Mouse (Mus musculus) heart, embryonic 10.5 days (tissue): Measurements from ENCODE around the gene Fam110a. TPM values are rescaled to one million over a fixed set of nuclear protein-coding genes. Genes with fewer than 3 reads are reported as not detected.
A peak's percentile ranks its signal among the peaks of the same experiment; 100 is the strongest.

Experiments used
- DNase-seq: peaks from one replicate; pipeline ENCODE4 v3.0.0-alpha.2; 2017; ENCODE audit warnings: low spot score
- H3K27ac ChIP-seq: fragments of 300-500 bp; sonication (generic); 2 replicates; pipeline ENCODE4 v1.5.1; 2016; ENCODE audit warnings: mild to moderate bottlenecking
- H3K27me3 ChIP-seq: fragments of 300-500 bp; sonication (generic); 2 replicates; pipeline ENCODE4 v1.6.1; 2016; ENCODE audit warnings: mild to moderate bottlenecking; ENCODE audit not compliant: poor library complexity, insufficient read depth, severe bottlenecking
- H3K36me3 ChIP-seq: fragments of 300-500 bp; sonication (generic); 2 replicates; pipeline ENCODE4 v1.6.1; 2016; ENCODE audit warnings: mild to moderate bottlenecking, moderate library complexity
- H3K4me1 ChIP-seq: fragments of 300-500 bp; sonication (generic); 2 replicates; pipeline ENCODE4 v1.6.1; 2016; ENCODE audit warnings: mild to moderate bottlenecking
- H3K4me3 ChIP-seq: fragments of 300-500 bp; sonication (generic); 2 replicates; pipeline ENCODE4 v1.5.1; 2016; ENCODE audit warnings: mild to moderate bottlenecking, moderate library complexity
- H3K9me3 ChIP-seq: fragments of 300-500 bp; sonication (generic); 2 replicates; pipeline ENCODE4 v1.6.1; 2016; ENCODE audit warnings: mild to moderate bottlenecking, moderate library complexity
- WGBS: fragments of 180-500 bp; shearing (Covaris S2); methylation state at CpG from one replicate; pipeline ENCODE4 v1.1.7; 2016; 5-methylcytosine and 5-hydroxymethylcytosine counted together
- polyA plus RNA-seq: library from polyadenylated mRNA; unstranded; fragments of >200 nt; fragmentation: Nextera tagmentation; extraction: Ambion mirVana; gene quantifications from 2 replicates; pipeline ENCODE4 v1.2.1, GENCODE M21; 2016

The Fam110a gene
- polyA plus RNA-seq, 1 experiment from 2014 or later, result 16.3 TPM

DNA sequence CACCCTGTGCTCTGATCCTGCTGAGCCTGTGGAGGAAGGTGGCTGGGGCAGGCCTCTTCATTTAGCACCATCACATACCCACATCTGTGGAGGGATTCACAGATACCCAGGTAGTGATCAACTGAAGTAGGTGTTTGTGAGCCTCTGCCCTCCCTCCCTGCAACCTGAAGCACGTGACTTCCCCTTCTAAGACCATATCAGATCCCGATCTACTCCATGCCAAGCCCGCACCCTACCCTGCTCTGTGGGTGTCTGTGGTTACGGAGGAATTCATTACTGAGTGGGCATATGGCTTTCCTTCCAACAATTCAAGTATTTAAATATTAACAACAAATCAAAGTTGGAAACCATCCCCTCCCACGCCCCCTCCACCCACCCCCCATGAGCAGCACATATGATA lies 16.7 kb downstream of the Fam110a start:
- Histone ChIP-seq H3K36me3 (no peaks in the 10 kb centered on the region), H3K4me1 (peaks cover 68% of the 10 kb centered on the region), H3K9me3 (no peaks in the 10 kb centered on the region), H3K27me3 (peaks cover 40% of the 10 kb centered on the region), H3K27ac (peak overlapping the region; percentile 69), H3K4me3 (no peak overlapping the region)
- no peak for DNase-seq
- WGBS, result 80% methylated on average over 5 of the region's 5 CpGs

DNA sequence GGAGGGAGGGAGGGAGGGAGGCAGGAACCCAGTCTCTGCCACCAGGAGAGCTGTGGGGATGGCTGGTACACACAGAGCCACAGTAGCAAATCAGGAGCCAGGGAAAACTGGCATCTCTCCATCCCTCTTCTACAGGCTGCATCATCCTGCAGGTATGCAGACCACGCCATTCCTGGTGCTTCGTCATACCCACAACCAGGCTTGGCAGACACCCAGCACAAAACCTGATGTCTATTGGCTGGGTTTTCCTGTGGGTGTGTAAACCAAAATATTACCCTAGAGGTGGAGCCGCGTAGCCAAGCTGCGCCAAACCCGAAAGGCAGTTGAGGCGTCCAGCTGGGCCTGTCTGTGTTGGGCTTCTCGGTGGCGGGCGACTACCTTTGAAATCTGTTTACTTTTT lies 17.5 kb downstream of the Fam110a start:
- 66% methylated on average over 10 of the region's 10 CpGs for WGBS
- Histone ChIP-seq H3K4me1 (peaks cover 67% of the 10 kb centered on the region), H3K36me3 (no peaks in the 10 kb centered on the region), H3K9me3 (no peaks in the 10 kb centered on the region), H3K4me3 (no peak overlapping the region), H3K27me3 (peaks cover 32% of the 10 kb centered on the region), H3K27ac (no peak overlapping the region)
- peak; percentile 85 for DNase-seq

DNA sequence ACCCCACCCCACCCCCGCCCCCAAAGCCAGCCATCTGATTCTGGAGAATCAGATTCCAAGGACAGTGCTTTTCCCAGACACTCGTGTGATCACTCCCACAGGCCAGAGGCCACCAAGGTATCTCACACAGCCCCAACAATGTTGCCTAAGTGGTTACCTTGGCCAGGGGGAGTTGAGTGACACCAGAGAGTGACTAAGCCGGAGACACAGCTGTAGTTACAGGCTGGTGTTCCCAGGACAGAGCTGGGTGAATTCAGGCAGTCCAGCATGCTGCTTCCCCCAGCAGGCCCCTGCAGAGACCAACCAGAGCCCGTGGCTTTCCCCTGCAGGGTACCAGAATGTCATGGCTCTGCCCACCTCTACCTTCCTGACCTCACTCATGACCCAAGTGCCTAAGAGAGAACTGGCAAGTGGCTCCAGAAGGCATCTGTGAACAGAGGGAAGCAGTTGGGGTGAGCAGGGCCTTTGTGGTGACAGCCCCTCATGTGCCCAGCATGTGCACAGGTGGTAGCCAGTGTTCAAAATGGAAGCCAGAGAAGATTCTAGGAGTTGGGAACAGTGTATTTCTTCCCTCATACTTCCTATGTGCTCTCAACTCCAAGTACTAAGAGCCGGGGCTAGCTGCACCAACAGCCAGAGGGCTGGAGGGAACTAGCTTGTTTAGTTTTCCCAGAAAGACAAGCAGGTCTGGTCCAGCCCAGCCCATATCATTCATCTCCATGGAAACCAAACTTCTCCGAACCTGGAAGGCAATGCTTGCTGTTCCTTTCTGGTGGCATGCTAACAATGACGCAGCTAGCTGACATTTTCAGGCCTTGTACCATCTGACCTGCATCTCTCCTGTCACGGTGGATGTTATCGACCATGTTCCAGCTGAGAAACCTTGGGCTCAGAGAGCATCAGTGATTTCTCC lies 18.5 kb downstream of the Fam110a start:
- H3K27ac ChIP-seq, result peak overlapping the region; percentile 67
- H3K36me3 ChIP-seq, result no peaks in the 10 kb centered on the region
- WGBS, result 50% methylated on average over 9 of the region's 9 CpGs

DNA sequence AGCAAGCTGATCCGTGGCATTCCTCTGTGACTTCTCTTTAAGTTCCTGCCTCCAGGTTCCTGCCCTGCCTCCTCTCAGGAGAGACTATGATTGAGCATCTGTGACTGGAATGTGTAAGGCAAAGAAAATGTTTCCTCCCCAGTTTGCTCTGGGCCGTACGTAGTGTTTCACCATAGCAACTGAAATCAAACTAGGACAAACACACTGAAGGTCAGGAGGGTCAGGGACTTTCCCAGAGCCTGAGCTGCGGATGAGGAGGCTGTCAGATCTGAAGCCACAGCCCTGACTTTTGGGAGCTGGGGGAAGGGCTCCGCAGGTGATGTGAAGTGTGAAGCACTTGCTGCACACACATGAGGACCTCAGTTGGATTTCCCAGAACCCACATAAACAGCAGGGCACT lies 20.7 kb downstream of the Fam110a start:
- Histone ChIP-seq H3K4me3 (no peak overlapping the region), H3K4me1 (peaks cover 67% of the 10 kb centered on the region), H3K36me3 (no peaks in the 10 kb centered on the region), H3K27me3 (peaks cover 8% of the 10 kb centered on the region; the same call in 1 of the 2 replicates), H3K9me3 (no peaks in the 10 kb centered on the region), H3K27ac (0 out of 2 replicates have a peak overlapping the region, but pooled peaks have one; percentile 29)
- no peak for DNase-seq
- 15% methylated on average over 5 of the region's 5 CpGs for WGBS

More for the DNA sequence above, 18.5 kb downstream of the Fam110a start:
- Histone ChIP-seq H3K27me3 (peaks cover 22% of the 10 kb centered on the region), H3K9me3 (no peaks in the 10 kb centered on the region), H3K4me1 (peaks cover 71% of the 10 kb centered on the region), H3K4me3 (no peak overlapping the region)
- no peak for DNase-seq

DNA sequence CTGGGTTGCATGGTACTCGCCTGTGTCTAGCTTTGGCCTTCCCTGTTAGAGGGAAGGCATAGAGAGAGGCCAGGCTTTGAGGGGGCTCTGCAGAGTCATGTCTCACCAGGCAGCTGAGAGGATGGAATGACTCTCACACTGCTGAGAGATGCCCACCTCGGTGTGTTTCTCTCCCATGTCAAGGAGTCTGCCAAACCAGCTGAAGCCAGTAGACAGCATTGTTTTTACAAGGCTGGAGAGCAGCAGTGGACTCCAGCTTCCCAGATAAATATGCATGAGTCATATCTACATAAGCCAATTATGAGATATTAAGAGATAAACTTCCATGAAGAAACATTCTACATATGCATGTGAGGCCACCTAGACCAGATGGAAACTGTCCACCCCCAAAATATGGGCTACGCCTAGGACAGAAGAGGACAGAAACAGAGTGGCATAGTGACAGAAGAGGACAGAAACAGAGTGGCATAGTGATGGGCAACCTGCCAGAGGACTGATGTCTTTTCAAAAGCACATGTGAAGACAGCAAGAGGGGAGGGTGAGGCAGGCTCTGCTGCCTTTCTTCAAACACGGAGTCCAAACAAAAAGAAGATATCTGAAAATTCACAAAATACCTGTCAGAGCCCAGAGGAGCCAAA lies 23.4 kb downstream of the Fam110a start:
- DNase-seq, result no peak
- no peaks in the 10 kb centered on the region for H3K9me3 ChIP-seq
- H3K27me3 ChIP-seq, result no peaks in the 10 kb centered on the region
- H3K4me1 ChIP-seq, result peaks cover 40% of the 10 kb centered on the region
- 66% methylated on average over 4 of the region's 4 CpGs for WGBS
- H3K36me3 ChIP-seq, result no peaks in the 10 kb centered on the region
- no peak overlapping the region for H3K27ac ChIP-seq
- no peak overlapping the region for H3K4me3 ChIP-seq

DNA sequence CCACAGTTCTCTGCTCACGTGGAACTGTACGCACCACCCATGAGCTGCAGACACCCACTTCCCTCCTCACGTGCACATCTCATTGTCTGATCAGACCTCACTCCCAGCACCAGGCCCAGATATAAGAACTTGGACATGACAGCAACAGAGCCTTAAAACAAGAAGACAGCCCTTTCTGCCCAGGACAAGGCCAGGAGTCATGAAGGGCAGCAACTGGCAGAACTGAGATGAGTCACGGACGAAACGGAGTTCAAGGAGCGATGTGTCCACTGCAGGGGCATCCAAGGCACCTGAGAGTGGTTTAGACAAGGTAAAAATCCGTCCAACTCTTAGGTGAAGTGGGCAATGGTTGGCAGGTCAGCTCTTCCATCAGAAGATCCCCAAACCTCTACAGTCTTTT lies 26.4 kb downstream of the Fam110a start:
- H3K27ac ChIP-seq, result no peak overlapping the region
- peaks cover 8% of the 10 kb centered on the region; the same call in 1 of the 2 replicates for H3K27me3 ChIP-seq
- H3K4me3 ChIP-seq, result no peak overlapping the region
- H3K4me1 ChIP-seq, result peaks cover 13% of the 10 kb centered on the region
- H3K36me3 ChIP-seq, result no peaks in the 10 kb centered on the region
- no peaks in the 10 kb centered on the region for H3K9me3 ChIP-seq
- no peak for DNase-seq
- 91% methylated on average over 8 of the region's 8 CpGs for WGBS

DNA sequence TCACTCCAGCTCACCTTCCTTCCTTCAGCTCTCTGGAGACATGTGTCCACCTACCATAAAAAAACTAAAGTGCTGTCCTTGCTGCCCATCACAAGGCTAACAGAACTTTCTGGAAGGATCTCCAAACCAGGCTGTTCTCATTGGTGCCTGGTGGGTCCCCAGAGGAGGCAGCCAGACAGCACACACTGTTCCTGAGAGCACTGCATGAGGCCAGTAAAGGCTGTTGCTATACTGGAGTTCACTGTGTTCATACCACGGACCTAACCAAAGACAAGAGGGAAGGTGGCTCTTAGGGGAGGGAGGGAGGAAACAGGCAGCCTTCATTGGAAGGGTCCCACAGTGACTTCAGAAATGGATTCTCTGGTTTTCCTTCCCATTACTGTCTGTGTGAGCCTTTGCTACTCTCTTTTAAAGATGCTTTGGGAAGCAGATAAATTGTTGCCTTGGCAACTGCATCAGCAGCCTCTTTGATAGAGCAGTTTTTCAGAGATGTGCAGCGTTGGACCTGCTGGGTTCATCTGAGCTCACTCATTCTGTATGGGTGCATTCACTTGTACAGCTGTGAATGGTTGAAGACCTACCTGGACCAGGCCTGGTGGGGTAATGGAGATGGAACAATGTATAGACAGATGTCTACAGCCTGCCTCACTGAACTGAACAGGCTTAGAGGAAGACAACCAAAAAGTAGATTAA lies 30.8 kb downstream of the Fam110a start:
- 74% methylated on average over 2 of the region's 2 CpGs for WGBS

DNA sequence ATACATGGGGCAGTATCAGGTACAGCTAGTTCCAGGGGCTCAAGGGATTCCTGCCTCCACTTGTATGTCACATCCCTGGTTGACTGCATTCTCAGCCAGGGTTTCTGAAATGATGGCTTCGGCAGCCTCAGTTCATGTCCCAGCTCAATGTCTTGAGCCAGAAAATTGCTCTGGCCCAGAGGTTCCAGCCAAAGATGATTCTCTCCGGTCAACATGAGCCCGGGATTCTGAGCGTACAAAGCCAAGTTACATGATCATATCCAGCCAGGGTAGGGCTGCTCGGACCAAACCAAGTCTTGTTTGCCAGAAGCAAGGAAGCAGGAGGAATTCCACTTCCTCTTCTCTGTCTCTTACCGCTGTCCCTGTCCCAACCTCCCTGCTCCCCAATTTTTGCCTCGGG lies 31.7 kb downstream of the Fam110a start:
- Histone ChIP-seq H3K27ac (no peak overlapping the region), H3K4me3 (no peak overlapping the region), H3K36me3 (no peaks in the 10 kb centered on the region), H3K27me3 (peaks cover 33% of the 10 kb centered on the region), H3K4me1 (no peaks in the 10 kb centered on the region), H3K9me3 (no peaks in the 10 kb centered on the region)
- no peak for DNase-seq
- WGBS, result 74% methylated on average over 7 of the region's 7 CpGs

More for the DNA sequence above, 30.8 kb downstream of the Fam110a start:
- no peaks in the 10 kb centered on the region for H3K9me3 ChIP-seq
- H3K4me1 ChIP-seq, result no peaks in the 10 kb centered on the region
- peaks cover 25% of the 10 kb centered on the region; the same call in 1 of the 2 replicates for H3K27me3 ChIP-seq
- H3K4me3 ChIP-seq, result no peak overlapping the region
- no peaks in the 10 kb centered on the region for H3K36me3 ChIP-seq
- no peak overlapping the region for H3K27ac ChIP-seq
- no peak for DNase-seq

DNA sequence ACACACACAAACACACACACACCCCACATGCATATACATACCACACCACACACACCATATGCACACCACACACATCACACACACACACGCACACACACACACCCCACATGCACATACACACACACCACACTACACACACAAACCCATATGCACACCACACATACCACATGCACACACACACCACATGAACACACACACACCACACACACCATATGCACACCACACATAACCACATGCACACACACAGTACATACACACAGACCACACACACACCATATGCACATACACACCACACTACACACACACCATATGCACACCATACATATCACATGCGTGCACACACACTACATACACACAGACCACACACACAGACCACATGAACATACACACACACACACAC lies 32.4 kb downstream of the Fam110a start:
- WGBS, result 95% methylated on average over 2 of the region's 2 CpGs
- no peak for DNase-seq
- H3K9me3 ChIP-seq, result no peaks in the 10 kb centered on the region
- H3K4me3 ChIP-seq, result no peak overlapping the region
- no peaks in the 10 kb centered on the region for H3K36me3 ChIP-seq
- H3K27me3 ChIP-seq, result peaks cover 40% of the 10 kb centered on the region
- no peaks in the 10 kb centered on the region for H3K4me1 ChIP-seq
- no peak overlapping the region for H3K27ac ChIP-seq

DNA sequence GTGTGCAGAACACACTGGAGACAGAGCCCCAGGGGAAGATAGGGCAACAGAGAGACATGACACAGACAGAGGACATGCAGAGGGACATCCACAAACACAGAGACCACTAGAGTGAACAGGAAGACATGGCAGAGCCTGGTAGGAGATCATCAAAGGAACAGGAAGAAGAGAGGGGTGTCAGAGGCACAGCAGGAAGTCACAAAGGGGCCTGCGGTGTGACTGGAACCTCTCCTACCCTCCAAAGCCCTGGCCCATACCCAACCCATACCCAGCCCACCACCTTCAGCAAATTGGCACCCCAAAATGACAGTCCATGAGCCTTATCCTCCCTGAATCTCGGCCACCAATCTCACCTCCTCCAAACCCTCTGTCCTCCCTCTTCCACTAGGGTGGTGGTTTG lies 35.9 kb downstream of the Fam110a start:
- Histone ChIP-seq H3K27me3 (peaks cover 53% of the 10 kb centered on the region), H3K4me3 (no peak overlapping the region), H3K36me3 (no peaks in the 10 kb centered on the region), H3K27ac (no peak overlapping the region), H3K9me3 (no peaks in the 10 kb centered on the region), H3K4me1 (no peaks in the 10 kb centered on the region)
- WGBS, result 45% methylated on average over 2 of the region's 2 CpGs
- no peak for DNase-seq

DNA sequence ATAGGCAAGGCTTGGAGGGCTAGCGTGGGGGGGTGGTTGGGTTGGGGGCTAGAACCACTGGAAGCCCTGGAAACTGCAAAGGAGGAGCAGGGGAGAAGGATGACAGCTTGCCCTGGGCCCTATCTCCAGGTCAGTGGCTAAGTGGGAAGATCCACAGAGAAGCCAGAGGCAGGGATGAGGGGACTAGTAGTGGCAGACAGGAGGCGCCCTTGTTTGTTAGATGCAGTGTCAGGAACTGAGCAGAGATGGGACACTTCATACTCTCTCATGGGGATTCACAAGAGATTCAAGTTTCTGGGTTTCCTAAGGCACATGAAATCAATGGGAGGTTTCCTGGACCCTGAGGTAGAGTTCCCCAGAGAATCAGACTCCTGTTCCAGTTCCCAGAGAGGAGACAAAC lies 38.8 kb downstream of the Fam110a start:
- DNase-seq, result no peak
- no peaks in the 10 kb centered on the region for H3K36me3 ChIP-seq
- peaks cover 3% of the 10 kb centered on the region; the same call in 1 of the 2 replicates for H3K4me1 ChIP-seq
- H3K27me3 ChIP-seq, result peaks cover 38% of the 10 kb centered on the region
- no peaks in the 10 kb centered on the region for H3K9me3 ChIP-seq
- 35% methylated on average over 2 of the region's 2 CpGs for WGBS
- no peak overlapping the region for H3K27ac ChIP-seq
- no peak overlapping the region for H3K4me3 ChIP-seq

DNA sequence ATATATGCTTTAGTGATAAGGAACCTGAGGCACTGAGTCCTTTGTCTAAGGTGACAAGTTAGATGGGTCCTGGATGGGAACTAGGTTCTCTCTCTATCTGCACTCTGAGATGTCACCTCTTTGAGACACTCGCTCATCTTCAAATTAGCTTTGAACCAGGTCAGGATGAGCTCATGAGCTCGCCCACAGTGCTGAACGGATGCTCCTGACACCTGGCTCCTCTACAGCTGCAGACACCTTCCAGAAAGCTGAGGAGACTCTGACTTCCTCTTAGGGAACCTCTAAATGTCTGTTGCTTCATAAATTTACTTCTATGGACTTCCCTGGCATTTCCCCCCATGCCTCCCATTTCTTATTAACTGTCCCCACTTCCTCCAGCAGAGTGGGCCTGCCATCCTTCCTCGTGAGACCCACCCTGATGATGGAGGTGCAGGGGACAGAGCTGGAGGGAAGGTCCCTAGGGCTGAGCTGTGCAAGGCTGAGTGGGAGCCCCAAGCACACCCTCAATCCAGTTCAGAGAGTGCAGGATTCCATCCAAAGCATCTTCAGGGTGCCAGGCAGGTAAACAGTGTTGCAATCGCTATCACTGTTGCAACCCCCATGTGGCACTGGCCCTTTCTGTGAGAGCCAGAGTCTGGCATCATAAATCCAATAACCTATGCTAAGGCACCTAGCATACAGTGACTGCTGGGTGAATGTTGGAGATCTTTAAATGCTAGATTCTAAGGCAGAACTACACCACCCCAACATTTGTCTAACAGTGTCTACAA lies 40.2 kb downstream of the Fam110a start:
- WGBS, result 75% methylated on average over 5 of the region's 5 CpGs
- Histone ChIP-seq H3K27me3 (peaks cover 42% of the 10 kb centered on the region), H3K36me3 (no peaks in the 10 kb centered on the region), H3K4me3 (no peak overlapping the region), H3K9me3 (no peaks in the 10 kb centered on the region), H3K27ac (no peak overlapping the region), H3K4me1 (peaks cover 4% of the 10 kb centered on the region; the same call in 1 of the 2 replicates)
- no peak for DNase-seq
